ENCODE assay signal across 21 mouse cellular contexts in the genomic region with DNA sequence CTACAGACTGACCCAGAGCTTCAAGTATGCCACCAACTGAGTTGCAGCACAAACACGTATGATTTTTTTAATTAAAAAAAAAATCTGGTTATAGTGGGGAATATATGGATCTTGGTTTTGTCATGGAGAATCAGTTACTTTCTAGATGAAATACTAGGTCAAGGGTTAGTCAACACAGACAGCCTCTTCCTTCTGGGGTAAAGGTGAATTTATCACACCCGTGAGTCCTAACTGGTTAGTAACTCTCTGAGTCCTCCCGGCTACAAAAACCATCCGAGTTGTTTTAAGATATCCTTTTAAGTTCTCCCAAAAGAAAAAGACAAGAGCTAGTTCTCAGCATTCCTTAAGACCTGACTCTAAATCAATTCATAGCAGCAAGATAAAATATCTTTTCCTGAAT.
DNase-seq lines count a peak whose midpoint lies in the region; ATAC-seq lines count a peak whose summit lies in the region.
"Had no signal": no experiment of that assay in that cellular context is flagged by ENCODE, and none has a peak within 500 bp of the region (broad histone marks: within the 10 kb centered on the region; RNA-seq: fewer than 3 reads in every experiment).

No protein-coding gene starts in this region.

- no peak overlapping the region for H3K4me3 ChIP-seq in heart, embryonic 12.5 days
- no peak overlapping the region for H3K4me3 ChIP-seq in midbrain, embryonic 11.5 days (ENCODE audit: low read depth, low read length)
- H3K4me3 ChIP-seq in midbrain, embryonic 10.5 days = no peak overlapping the region
- no peak overlapping the region for H3K4me3 ChIP-seq in macrophage (ENCODE audit: inconsistent target)
- H3K4me3 ChIP-seq: erythroblast, embryonic 14.5 days; limb, embryonic 13.5 days; midbrain, embryonic 13.5 days; neural tube, embryonic 13.5 days had no signal

- peaks cover 91% of the 10 kb centered on the region; the same call in 1 of the 2 replicates for H3K79me2 ChIP-seq in macrophage (ENCODE audit: inconsistent target)

- intact Hi-C loops in heart, postnatal 14 days (cut with DNase I) = no loop called here

- no peak overlapping the region for H3K9ac ChIP-seq in heart, embryonic 12.5 days
- H3K9ac ChIP-seq in midbrain, embryonic 11.5 days (ENCODE audit: low read length) = no peak overlapping the region
- H3K9ac ChIP-seq: limb, embryonic 13.5 days; liver, embryonic 14.5 days; lung, embryonic 14.5 days; midbrain, embryonic 13.5 days; neural tube, embryonic 13.5 days had no signal

- ATAC-seq in heart, embryonic 12.5 days (ENCODE audit: insufficient number of reproducible peaks, low FRiP score) = no peak
- ATAC-seq in midbrain, embryonic 11.5 days (ENCODE audit: low FRiP score) = no peak
- ATAC-seq: forebrain, embryonic 16.5 days; hindbrain, embryonic 16.5 days; midbrain, embryonic 13.5 days; Patski had no signal

- no peaks in the 10 kb centered on the region for H3K27me3 ChIP-seq in heart, embryonic 12.5 days (replicated peaks)
- no peaks in the 10 kb centered on the region for H3K27me3 ChIP-seq in midbrain, embryonic 11.5 days (ENCODE audit: control insufficient read depth, insufficient read depth, low read length)
- H3K27me3 ChIP-seq in midbrain, embryonic 10.5 days (ENCODE audit: low read depth, poor library complexity, severe bottlenecking) = no peaks in the 10 kb centered on the region
- H3K27me3 ChIP-seq: limb, embryonic 13.5 days; midbrain, embryonic 13.5 days; neural tube, embryonic 13.5 days; Patski had no signal

- H3K4me1 ChIP-seq in heart, embryonic 12.5 days (replicated peaks) = peaks cover 25% of the 10 kb centered on the region
- H3K4me1 ChIP-seq in midbrain, embryonic 11.5 days (ENCODE audit: control insufficient read depth, insufficient read depth, low read length) = no peaks in the 10 kb centered on the region; the same call in 1 of the 2 replicates
- H3K4me1 ChIP-seq in midbrain, embryonic 10.5 days = no peaks in the 10 kb centered on the region; the same call in 1 of the 2 replicates
- H3K4me1 ChIP-seq: midbrain, embryonic 13.5 days had no signal

- no peak overlapping the region for H3K4me2 ChIP-seq in heart, embryonic 12.5 days
- no peak overlapping the region for H3K4me2 ChIP-seq in midbrain, embryonic 11.5 days
- H3K4me2 ChIP-seq: limb, embryonic 13.5 days; lung, embryonic 14.5 days; midbrain, embryonic 13.5 days; neural tube, embryonic 13.5 days had no signal

- peaks cover 6% of the 10 kb centered on the region for H3K36me3 ChIP-seq in heart, embryonic 12.5 days
- H3K36me3 ChIP-seq in midbrain, embryonic 11.5 days (ENCODE audit: control insufficient read depth, insufficient read depth, low read length) = no peaks in the 10 kb centered on the region
- H3K36me3 ChIP-seq in midbrain, embryonic 10.5 days = no peaks in the 10 kb centered on the region
- peaks cover 15% of the 10 kb centered on the region for H3K36me3 ChIP-seq in macrophage (ENCODE audit: inconsistent target)
- H3K36me3 ChIP-seq: midbrain, embryonic 13.5 days; neural tube, embryonic 13.5 days had no signal

- peak overlapping the region; percentile 29; the same call in 1 of the 2 replicates for H3K27ac ChIP-seq in heart, embryonic 12.5 days (ENCODE audit: poor library complexity, severe bottlenecking)
- no peak overlapping the region for H3K27ac ChIP-seq in midbrain, embryonic 11.5 days (ENCODE audit: low read depth, low read length)
- H3K27ac ChIP-seq in midbrain, embryonic 10.5 days (replicated peaks) = no peak overlapping the region
- H3K27ac ChIP-seq in macrophage = peak overlapping the region; percentile 68
- H3K27ac ChIP-seq: limb, embryonic 13.5 days; liver, embryonic 14.5 days; midbrain, embryonic 13.5 days; neural tube, embryonic 13.5 days had no signal

- WGBS in heart, embryonic 12.5 days = 51% methylated on average over 4 of the region's 4 CpGs
- WGBS in midbrain, embryonic 11.5 days = 86% methylated on average over 4 of the region's 4 CpGs
- 86% methylated on average over 4 of the region's 4 CpGs for WGBS in midbrain, embryonic 10.5 days
- WGBS in macrophage (ENCODE audit: missing documents) = 98% methylated on average over 4 of the region's 4 CpGs

- no peak for DNase-seq in heart, postnatal 14 days
- peak; percentile 51 for DNase-seq in kidney, adult 9 months
- no peak for DNase-seq in kidney, adult 8-10 months
- DNase-seq in midbrain, embryonic 11.5 days (ENCODE audit: low spot score, missing footprints) = peak; percentile 39
- no peak for DNase-seq in midbrain, embryonic 10.5 days (ENCODE audit: low spot score)
- DNase-seq in lung, postnatal 25 days (ENCODE audit: low spot score) = no peak
- DNase-seq: adrenal gland, postnatal 25 days; cerebellum, adult 2 months; cerebellum, postnatal 14 days; lung, embryonic 14.5 days; lung, postnatal 14 days had no signal

- no peaks in the 10 kb centered on the region for H3K9me3 ChIP-seq in heart, embryonic 12.5 days (replicated peaks)
- H3K9me3 ChIP-seq in midbrain, embryonic 11.5 days (ENCODE audit: control insufficient read depth, low read length) = no peaks in the 10 kb centered on the region
- H3K9me3 ChIP-seq in midbrain, embryonic 10.5 days (replicated peaks) = no peaks in the 10 kb centered on the region
- H3K9me3 ChIP-seq: limb, embryonic 13.5 days; midbrain, embryonic 13.5 days; neural tube, embryonic 13.5 days had no signal

Comparison
In these comparisons a context has a peak if more than half of its experiments do, and no peak if none do; other contexts are left out.
1. DNase-seq: peak in kidney, adult 9 months (single experiment) and midbrain, embryonic 11.5 days (single experiment); none in heart, postnatal 14 days (0 of 2), kidney, adult 8-10 months (0 of 2), midbrain, embryonic 10.5 days (single experiment) and lung, postnatal 25 days (single experiment).
2. H3K27ac ChIP-seq: peak in heart, embryonic 12.5 days (single experiment) and macrophage (single experiment); none in midbrain, embryonic 11.5 days (single experiment) and midbrain, embryonic 10.5 days (single experiment).